Mouse (Mus musculus): ENCODE measurements around the gene Tmem45a. TPM values are rescaled to one million over a fixed set of nuclear protein-coding genes. Genes with fewer than 3 reads are reported as not detected.

Tmem45a gene
- total RNA-seq, 2 experiments from 2014 or later, result 0.04 to 0.09 TPM

GRCm38 (mm10) chr16:56799541-56800029 is 86.4 kb downstream of the Tmem45a start:
- ATAC-seq (ENCODE audit: poor library complexity, severe bottlenecking), result no peak

- ATAC-seq (ENCODE audit: poor library complexity, severe bottlenecking), result no peak
These were observed 87.1 kb downstream of the Tmem45a start for GRCm38 (mm10) chr16:56798873-56799272.

GRCm38 (mm10) chr16:56795481-56796139 is 90.4 kb downstream of the Tmem45a start, which contains the start of gene Adgrg7:
Adgrg7 (minus strand) TSS chr16:56795855.
- ATAC-seq (ENCODE audit: poor library complexity, severe bottlenecking), result peak; percentile 46

GRCm38 (mm10) chr16:56794383-56795144 is 91.4 kb downstream of the Tmem45a start:
- ATAC-seq (ENCODE audit: poor library complexity, severe bottlenecking), result no peak

- peak; percentile 35; the same call in 1 of the 2 replicates for ATAC-seq (ENCODE audit: poor library complexity, severe bottlenecking)
These were observed 92.2 kb downstream of the Tmem45a start for GRCm38 (mm10) chr16:56793778-56794177.

GRCm38 (mm10) chr16:56785943-56786342 is 100.0 kb downstream of the Tmem45a start:
- ATAC-seq (ENCODE audit: poor library complexity, severe bottlenecking), result no peak

GRCm38 (mm10) chr16:56771163-56772105 is 114.5 kb downstream of the Tmem45a start:
- ATAC-seq (ENCODE audit: poor library complexity, severe bottlenecking), result peak; percentile 77

Other genes starting within 250 kb of the Tmem45a start
- 128 and 136 TPM in 2 replicates for gene Tfg, start 168.7 kb downstream of the Tmem45a start, total RNA-seq (2015)
- gene Tfg, start 168.7 kb downstream of the Tmem45a start, total RNA-seq (2017), result 42.9 and 51.8 TPM in 2 replicates
- 0.66 and 2.0 TPM in 2 replicates for gene Adgrg7, start 90.3 kb downstream of the Tmem45a start, total RNA-seq (2015)
- 2.0 and 3.8 TPM in 2 replicates for gene Adgrg7, start 90.3 kb downstream of the Tmem45a start, total RNA-seq (2017)
- not detected in 2 replicates for gene Lnp1, start 41.9 kb upstream of the Tmem45a start, total RNA-seq (2015)
- not detected in 2 replicates for gene Lnp1, start 41.9 kb upstream of the Tmem45a start, total RNA-seq (2017)
- gene Tmem45a2, start 185.2 kb upstream of the Tmem45a start, total RNA-seq (2015), result 2.8 and 5.6 TPM in 2 replicates
- 1.1 TPM in 2 replicates for gene Tmem45a2, start 185.2 kb upstream of the Tmem45a start, total RNA-seq (2017)
- 32.9 and 33.7 TPM in 2 replicates for gene Tomm70a, start 235.5 kb upstream of the Tmem45a start, total RNA-seq (2015)
- gene Tomm70a, start 235.5 kb upstream of the Tmem45a start, total RNA-seq (2017), result 27.1 and 32.0 TPM in 2 replicates

Measured in megakaryocyte, adult 5-6 weeks (primary cell).